Mouse (Mus musculus) lung, postnatal 4 days (tissue): Measurements from ENCODE around the gene Atg2b.

Experiments
- DNase-seq, 2 experiments: peaks; one replicate each; pipeline ENCODE4 v3.0.0; 2021

The Atg2b gene

DNA sequence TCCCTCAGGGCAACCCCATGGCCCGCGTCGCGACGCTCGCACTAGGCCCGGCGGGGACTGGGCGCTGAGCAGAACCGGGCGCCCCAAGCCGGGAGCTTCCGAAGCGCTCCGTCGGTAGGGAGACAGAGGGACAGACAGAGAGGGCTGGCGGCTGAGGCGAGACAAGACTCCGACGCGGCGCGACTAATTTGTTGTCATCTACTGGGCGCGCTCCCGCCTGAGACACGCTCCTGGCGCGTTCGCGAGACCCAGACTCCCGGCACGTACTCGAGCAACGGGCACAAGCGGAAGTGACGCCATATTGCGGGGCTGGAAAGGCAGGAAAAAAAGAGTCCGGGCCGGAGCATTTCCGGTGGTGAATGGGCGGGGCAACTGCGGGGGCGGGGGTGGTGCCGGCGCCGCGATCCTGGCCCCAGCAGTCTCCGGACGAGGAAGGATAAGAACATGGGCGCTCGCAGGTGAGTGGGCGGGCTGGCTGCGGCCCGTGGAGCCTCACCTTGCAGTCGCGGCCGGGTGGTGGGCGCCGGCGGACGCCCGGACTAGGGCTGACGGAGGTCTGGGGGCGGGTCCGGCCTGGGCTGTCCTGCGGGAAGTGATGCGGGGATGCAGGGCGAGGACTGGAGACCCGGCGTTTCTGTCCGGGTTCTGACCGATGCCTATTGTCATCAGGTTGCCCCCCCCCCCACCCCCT, at the start of gene Atg2b:
TSS of gene Atg2b (minus strand) at position 211 of the 691 bp plus-strand sequence.
- DNase-seq, result peak; percentile 97

DNA sequence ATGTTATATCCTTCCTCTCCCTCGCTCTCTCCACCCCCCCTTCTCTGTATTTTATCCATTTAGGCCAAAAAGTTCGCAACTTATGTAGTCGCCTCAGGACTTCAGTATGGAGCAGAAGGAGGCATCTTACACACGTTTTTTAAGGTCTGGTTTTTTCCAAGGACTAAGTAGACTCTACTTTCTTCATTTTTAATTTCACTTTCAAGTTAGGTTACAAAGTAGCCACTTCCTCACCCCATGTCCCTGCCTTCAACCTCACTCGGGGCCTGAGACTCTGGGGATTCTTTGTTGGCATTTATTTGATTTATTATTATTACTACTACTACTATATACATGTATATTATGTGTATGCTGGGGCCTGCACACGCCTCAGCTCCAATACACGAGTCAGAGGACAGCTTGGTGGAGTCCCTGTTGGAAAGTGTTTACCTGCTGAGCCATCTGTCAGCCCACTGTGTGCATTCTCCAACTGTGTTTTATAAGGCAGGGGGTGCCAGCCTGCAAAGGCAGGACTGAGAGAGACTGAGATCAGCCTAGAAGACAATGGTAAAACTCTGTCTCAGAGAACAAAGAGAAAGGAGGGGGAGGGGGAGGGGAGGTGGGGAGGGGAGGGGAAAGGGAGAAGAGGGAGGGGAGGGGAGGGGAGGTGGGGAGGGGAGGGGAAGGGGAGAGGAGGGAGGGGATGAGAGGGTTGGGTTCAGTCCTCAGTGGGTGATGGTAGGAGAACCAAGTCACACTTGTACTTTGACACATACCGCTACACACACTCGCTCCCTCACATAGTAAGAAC, 48.6 kb upstream of the Atg2b start:
- no peak for DNase-seq

DNA sequence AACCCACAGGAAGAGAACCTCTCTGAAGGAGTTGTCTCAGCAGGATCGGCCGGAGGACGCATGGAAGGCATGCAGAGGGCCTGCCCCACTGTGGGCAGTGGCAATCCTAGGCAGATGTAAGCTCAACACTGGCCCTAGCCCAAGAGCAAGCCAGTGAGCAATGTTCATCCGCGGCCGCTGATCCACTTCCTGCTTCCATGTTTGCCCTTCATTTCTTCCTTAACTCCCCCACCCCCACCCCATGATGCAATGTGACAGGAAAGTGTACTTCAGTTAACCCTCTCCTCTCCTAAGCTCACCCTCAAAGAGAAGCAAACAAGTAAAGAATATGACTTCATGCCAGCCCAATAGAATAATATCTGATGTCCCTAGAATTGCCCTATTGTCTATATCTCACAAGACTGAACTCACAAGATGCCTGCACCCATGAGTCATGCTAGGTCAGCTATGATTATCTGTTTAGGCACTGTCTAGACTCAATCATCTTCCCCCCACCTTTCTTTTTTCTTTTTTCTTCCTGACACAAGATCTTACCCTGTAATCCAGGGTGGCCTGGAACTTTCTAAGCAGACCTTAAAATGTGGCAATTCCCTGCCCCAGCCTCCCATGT, 45.9 kb upstream of the Atg2b start:
- DNase-seq, result no peak

DNA sequence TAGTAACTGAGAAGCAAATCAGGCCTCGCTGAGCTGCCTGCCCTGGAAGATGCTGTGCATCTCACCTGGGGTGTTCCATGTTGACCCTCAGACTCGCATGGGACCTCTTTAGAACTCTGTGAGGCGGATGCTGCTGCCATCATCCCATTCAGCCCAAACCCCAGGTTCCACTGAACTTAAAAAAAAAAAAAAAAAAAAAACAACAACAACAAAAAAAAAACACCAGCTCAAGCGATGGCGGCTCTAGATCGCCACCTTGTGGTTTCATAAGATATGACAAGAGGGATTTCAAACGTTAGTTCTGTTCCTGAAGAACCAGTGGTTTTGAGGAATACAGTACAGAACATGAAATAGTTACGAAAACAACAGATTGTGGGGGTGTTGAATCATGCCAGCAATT, 43.0 kb upstream of the Atg2b start:
- DNase-seq, result peak in 1 of 2 experiments; percentile 26

DNA sequence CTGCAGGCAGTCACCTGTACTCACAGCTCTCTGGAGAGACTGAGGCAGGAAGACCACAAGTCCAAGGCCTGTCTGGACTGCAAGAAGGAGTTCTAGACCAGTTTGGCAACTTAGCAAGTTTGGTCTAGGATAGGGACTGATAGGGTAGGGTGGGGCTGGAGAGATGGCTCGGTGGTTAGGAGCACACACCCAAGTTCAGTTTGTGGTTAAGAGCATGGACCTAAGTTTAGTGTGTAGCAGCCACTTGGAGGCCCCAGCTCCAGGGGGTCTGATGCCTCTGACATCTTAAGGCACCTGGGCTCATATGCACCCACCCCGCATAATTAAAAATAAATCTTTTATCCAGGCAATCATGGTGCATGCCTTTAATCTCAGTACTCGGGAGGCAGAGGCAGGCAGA, 42.3 kb upstream of the Atg2b start:
- no peak for DNase-seq

DNA sequence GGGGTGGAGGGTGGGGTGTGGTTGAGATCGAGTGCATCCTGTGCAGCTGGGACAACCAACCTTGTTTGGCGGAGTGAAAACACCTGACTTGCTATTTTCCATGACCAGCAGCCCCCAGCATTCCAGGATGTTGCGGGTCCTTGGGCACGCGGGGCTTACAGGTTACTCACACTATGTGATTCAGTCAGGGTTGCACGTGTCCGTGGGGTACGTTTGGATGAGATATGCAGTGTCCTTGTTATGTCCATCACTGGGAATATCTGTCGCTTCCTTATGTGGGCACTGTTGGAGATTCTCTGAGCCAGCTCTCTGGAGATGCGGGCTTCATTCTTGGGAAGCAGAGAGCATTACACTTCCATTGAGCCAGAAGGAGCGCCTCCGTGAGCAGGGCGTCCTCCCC, 40.7 kb upstream of the Atg2b start:
- DNase-seq, result no peak

DNA sequence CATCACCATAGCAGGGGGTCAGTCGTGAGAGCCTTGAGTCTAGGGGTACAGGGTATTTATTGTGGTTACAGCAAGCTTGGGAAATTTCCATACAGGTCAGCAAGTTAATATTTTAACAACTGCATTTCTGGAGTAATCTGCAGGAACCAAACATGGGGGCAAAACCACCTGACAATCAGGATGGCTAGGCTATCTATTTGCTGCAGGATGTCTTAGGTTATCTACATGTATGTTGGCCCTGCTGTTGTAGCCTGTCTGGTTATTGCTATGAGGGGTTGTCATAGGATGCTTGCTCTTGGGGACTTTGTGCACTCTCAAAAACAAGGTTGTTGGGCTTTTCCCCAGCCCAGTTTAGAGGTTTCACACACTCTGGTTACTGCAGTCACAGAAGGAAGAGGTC, 39.6 kb upstream of the Atg2b start:
- no peak for DNase-seq

DNA sequence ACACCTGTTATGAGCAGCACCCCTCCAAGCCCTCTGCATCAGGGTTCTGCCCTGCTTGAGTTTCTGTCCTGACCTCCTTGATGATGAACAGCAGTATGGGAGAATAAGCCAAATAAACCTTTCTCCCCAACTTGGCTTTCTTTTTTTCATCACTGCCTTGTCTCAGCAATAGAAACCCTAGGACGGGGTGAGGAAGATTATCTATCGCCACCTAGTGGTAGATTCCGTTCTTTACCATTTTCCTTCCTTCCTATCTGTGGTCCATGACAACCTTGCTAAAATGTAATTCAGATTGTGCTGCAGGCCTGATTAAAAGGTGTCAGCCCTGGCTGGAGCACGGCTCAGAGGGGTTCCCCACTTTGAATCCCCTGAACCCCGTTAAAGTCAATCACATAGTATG, 37.6 kb upstream of the Atg2b start:
- DNase-seq, result no peak

DNA sequence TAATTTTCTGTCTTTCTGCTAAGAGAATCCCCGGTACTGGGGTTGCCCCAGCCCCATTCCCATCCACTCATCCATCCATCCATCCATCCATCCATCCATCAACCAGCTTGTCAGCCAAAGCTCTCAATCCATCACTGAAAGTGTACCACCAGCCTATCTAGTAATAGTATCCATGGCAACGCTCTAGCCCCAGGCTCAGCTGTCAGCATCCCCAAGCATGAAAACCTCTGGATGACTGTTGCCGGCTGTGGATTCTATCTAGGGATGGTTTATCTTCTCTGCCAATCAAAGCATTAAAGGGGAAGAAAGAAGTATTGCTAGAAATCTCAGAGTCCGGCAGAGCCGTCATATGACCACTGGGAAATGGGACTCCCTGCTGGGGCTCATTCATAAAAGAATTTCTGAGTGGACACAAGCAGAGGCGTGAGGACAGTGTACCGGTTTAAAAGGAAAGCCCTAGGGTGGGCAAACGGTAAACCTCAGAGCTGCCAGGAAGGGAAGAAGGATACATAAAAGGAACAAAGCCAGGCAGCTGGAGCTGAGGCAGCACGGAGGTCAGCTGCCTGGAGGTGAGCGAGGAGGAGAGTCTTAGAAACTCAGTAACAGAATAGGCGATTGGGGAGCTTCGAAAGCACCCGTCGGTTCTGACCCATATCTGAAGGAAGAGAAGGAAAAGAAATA, 36.6 kb upstream of the Atg2b start:
- DNase-seq, result no peak

DNA sequence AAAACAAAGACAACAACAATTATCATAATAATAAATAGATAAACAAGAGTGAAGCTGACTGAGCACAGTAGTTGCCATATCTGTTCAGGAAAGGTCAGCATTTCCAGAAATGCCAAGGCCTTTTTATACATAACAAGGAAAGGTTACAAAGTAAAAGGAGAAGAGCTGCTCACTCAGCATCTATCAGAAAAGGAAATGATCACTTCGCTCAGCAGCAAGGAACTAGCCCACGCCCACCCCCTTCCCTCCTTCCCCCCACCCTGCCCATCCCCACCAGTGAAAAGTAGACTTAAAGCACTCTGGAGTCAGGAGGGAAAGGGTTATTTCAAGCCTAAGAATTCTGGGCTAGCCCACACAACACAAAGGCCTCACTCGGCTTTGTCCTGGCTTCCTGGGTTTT, 35.2 kb upstream of the Atg2b start:
- DNase-seq, result no peak

DNA sequence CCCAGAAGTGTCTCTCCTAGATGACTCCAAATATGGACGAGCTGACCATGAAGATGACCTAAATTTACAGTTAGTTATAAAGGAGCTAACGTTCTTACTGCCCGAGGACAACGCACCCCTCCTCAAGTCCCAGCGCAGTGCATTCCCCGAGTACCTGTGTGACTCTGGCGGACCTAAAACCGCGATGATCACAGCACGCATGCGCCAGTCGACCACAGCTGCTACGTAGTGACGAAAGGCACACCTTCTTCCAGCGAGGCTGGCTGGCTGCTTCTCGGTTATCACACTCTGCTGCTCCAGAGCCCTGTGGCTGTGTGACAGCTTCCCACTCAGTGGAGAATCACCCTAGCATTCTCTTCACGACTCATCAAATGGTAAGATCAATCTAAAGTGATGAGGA, 33.6 kb upstream of the Atg2b start:
- peak in 1 of 2 experiments; percentile 16 for DNase-seq

DNA sequence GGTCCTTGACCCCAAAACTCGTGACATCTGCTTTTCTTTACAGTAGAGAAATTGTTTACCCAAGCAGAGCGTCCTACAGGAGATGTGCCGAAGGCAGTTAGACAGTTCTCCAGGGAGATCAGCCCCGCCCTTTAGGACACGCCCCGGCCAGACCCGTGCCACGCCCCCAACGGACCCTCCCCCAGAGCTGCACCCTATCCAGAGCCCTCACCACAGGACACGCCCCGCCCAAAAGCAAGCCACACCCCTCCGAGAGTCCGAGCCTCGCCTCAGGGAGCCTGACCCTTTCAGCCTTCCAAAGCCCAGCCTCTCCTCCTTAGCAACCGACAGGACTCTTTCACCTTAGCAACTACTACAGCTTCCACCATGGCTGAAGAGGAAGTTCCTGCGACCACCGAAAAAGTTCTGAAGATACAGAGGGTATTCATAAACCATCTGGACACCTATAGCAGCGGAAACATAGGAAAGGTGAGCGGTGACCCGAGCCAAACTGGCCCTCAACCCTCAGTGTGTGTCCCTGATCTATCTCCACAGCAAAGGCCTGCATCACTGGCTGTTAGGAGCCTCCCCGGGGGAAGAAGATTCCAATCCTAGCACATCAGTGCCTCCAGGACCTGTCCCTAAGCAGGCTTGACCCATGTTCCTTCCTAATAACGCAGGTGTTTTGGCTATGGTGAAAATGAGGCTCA, 20.9 kb upstream of the Atg2b start, which contains the start of gene Ak7:
TSS of gene Ak7 (plus strand) at position 178 of the 689 bp plus-strand sequence.
- DNase-seq, result peak; percentile 84

DNA sequence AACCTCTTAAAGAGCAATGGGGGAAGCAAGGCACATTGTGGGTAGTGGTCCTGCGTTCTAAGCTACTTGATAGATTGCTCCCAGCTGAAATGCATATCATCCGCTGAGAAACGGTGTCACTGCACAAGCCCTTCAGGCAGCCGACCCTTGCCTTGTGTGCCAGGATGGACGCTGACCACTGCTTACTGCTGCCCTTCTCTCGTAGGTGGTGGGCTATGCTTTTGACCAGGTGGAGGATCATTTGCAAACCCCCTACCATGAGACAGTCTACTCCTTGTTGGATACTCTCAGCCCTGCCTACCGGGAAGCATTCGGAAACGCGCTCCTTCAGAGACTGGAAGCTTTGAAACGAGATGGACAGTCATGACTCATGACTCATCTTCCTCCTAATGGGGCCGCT, 15.4 kb upstream of the Atg2b start:
- no peak for DNase-seq

DNA sequence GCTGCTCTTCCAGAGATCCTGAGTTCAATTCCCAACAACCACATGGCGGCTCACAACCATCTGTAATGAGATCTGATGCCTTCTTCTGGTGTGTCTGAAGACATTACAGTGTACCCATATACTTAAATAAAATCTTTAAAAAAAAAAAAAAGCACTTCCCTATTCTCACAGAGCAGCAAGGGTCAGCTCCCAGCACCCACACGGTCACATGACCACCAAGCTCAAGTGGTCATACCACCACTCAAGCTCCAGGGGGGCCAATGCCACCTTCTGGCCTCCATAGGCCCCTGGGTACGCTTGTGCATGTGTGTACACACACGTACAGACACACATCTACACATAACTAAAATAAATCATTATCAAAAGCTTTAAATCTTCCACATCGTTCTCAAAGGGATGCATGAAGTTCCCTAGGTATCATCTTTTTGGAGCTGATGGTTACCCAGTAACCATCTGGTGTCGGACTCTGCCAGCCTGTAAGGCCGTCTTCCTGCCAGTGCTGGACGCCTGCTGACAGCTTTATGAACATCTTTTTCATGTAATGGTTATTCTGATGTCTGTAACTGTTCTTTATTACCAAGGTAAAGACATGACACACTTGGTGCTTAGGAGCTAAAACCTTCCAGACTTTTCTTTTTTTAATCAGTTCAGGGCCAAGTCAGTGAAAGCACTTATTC, 12.2 kb upstream of the Atg2b start:
- DNase-seq, result no peak

DNA sequence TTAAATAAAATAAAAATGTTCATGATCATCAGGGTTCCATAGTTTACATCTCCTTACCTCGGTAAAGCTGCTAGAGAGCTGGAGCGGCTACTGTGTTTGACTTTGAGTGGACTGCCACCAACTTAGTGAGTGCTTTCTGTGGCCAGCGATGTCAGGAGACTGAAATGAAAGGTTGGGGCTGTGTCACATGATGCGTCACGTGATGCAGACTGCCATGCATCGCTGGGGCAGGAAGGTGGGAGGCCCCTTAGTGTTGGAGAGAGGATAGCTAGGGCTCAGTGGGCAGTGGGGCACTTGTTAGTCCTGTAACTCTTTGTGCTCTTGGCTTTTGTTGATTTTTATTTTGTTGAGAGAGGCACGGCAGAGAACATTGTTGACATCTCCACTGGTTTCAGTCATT, 10.8 kb upstream of the Atg2b start:
- DNase-seq, result no peak

DNA sequence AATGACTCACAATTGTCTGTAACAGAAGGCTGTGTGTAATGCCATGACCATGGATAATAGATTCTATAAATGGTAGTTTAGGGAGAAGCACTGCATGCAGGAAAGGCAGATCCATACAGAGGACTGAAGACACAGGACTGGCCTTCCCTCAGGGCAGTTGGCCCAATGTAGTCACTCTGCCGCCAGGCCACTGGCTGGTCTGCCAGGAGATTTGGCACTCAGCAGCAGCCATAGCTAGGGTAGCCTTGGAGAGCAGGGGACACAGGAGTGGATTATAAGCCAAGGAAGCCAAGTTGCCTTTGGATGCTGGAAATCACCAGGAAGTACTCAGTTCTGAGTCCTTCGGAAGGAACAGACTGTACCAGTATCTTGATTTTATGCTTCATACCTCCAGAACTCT, 9.0 kb upstream of the Atg2b start:
- DNase-seq, result no peak

DNA sequence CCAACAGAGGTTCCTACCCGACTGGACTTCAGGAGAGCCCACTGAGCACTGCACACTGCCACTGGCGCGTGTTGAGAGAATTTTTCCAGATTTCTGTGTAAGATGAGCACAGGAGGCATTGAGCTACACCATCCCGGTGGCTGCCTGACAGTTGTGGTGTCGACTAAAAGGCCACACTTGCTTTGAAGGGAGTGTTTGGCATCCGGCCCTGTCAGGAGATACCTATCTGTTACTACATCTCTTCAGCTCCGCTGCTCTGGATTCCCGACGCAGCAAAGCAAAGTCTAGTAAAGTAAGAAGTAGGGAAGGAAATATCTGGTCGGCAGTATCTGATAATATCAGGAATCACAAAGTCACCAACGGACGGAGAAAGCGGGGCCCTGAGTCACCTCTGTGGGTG, 4.4 kb upstream of the Atg2b start:
- DNase-seq, result no peak

DNA sequence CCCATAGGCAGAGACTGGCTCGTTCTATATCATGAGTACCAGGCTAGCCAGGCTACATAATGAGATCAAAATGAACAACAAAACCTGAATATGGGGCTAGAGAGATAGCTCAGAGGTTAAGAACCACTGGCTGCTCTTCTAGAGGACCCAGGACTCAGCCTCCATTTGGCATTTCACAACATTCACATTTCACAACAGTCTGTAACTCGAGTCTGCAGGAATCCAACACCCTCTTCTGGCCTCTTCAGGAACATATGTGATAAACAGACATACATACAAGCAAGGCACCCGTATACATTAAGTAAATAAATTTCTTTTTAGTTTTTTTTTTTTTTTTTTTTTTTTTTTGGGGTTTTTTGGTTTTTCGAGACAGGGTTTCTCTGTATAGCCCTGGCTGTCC, 3.5 kb upstream of the Atg2b start:
- no peak for DNase-seq

DNA sequence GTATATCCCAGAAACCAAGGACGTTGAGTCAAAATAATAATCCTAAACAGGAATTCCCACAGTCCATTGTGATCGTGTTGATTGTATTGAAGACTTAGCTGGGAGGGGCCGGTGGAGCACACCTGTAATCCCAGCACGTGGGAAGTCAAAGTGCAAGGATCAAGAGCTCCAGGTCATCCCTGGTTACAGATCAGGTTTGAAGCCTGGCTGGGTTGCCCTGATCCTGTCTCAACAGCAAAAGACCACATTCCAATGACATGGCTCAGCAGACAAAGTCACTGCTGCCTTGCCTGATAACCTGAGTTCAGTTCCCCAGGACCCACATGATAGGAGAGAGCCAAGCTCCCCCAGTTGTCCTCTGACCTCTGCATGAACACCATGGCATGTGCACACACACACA, 2.4 kb upstream of the Atg2b start:
- no peak for DNase-seq

DNA sequence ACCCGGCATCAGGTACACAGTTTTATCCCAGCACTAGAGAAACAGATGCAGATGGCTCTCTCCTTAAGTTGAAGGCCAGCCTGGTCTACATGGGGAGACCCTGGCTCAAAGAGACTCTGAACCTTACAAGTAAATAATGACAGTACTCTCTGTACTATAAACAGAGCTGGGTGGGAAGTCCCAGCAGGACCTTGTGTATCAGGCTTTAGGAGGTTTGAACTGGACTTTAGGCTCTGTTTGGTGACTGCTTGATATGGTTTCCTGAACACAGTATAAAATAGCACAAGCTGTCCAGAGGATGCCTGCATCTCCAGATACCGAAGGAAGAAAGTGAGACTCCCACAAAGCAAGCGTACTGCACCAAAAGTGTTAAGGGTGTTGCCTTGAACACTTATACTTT, 1.8 kb upstream of the Atg2b start:
- DNase-seq, result no peak

DNA sequence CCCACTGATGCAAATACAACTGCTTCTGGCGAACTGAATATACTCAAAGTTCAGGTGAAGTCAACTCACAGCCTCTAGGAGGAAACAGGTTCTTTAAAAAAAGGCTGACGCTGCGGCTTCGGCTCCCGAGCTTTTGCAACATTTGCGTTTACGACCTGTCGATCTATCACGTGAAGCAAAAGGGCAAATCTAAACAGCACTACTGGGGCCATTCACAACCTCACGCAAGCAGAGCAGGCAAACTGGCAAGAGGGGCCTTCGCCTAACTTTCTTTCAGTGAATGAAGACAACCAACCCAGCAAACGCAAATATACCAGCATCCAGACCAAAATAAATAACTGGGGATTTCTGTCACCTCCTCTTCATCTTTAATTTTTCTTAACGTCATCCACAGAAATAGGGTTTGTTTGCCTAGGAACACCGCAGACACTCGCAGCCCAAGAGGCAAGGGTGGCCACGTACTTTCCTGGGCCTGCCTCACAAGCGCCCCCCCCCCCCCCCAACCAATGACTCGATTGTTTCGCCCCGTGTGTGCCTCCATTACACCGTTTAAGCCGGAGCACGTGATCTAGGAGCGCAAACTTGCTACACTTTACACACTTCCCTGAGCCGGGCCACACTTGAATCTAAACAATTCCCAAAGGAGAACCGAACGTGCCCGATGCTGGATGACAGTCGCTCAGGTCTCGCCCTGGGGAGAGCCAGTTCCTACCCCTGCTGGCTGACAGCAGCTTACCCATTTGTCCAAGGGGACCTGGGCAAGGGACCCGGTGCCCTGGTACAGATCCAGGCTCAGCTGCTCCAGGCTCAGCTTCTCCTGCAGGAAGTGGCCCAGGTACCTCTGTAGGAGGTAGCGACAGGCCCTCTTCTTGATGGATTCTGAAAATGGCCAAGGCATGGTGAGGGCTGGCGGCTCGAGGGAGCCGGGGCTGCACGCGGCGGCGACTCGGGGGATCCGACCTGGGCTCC, 794 bp downstream of the Atg2b start, which contains the start of gene Gskip:
TSS of gene Gskip (plus strand) at position 897 of the 969 bp plus-strand sequence.
- DNase-seq, result peak; percentile 33 to 41
